Mouse (Mus musculus): ENCODE measurements at regions not wholly inside any gene's neighbourhood (a gene's known extent, or its start where the extent isn't known, plus 50 kb on each side); places are given as distances from the start of the nearest gene placed in this dataset.

- DNase-seq (ENCODE audit: low spot score), result no peak
Measured at GRCm38 (mm10) chr11:18821384-18821783, 197.4 kb downstream of the Meis1 start.

GRCm38 (mm10) chr11:18814110-18814509, 204.7 kb downstream of the Meis1 start:
- DNase-seq (ENCODE audit: low spot score), result no peak

GRCm38 (mm10) chr11:18767479-18767878, 251.3 kb downstream of the Meis1 start:
- DNase-seq (ENCODE audit: low spot score), result no peak

- DNase-seq (ENCODE audit: low spot score), result no peak
Measured at GRCm38 (mm10) chr11:18766458-18767016, 252.2 kb downstream of the Meis1 start.

- DNase-seq (ENCODE audit: low spot score), result no peak
Measured at GRCm38 (mm10) chr11:18758591-18759074, 260.2 kb downstream of the Meis1 start.

- DNase-seq (ENCODE audit: low spot score), result no peak
Measured at GRCm38 (mm10) chr11:18756576-18756975, 262.2 kb downstream of the Meis1 start.

GRCm38 (mm10) chr11:18754732-18755525, 263.9 kb downstream of the Meis1 start:
- DNase-seq (ENCODE audit: low spot score), result no peak

GRCm38 (mm10) chr11:18753856-18754255, 264.9 kb downstream of the Meis1 start:
- DNase-seq (ENCODE audit: low spot score), result no peak

GRCm38 (mm10) chr11:18753246-18753645, 265.5 kb downstream of the Meis1 start:
- no peak for DNase-seq (ENCODE audit: low spot score)

- no peak for DNase-seq (ENCODE audit: low spot score)
Measured at GRCm38 (mm10) chr11:18752512-18752911, 266.3 kb downstream of the Meis1 start.

GRCm38 (mm10) chr11:18750911-18751841, 267.6 kb downstream of the Meis1 start:
- DNase-seq (ENCODE audit: low spot score), result no peak

GRCm38 (mm10) chr11:18750080-18750375, 268.8 kb downstream of the Meis1 start:
- no peak for DNase-seq (ENCODE audit: low spot score)

- DNase-seq (ENCODE audit: low spot score), result no peak
Measured at GRCm38 (mm10) chr11:18749265-18750079, 269.3 kb downstream of the Meis1 start.

GRCm38 (mm10) chr11:18747871-18748461, 270.8 kb downstream of the Meis1 start:
- no peak for DNase-seq (ENCODE audit: low spot score)

- no peak for DNase-seq (ENCODE audit: low spot score)
Measured at GRCm38 (mm10) chr11:18747361-18747760, 271.4 kb downstream of the Meis1 start.

- no peak for DNase-seq (ENCODE audit: low spot score)
Measured at GRCm38 (mm10) chr11:18746486-18746885, 272.3 kb downstream of the Meis1 start.

GRCm38 (mm10) chr11:18745840-18746239, 272.9 kb downstream of the Meis1 start:
- DNase-seq (ENCODE audit: low spot score), result no peak

- no peak for DNase-seq (ENCODE audit: low spot score)
Measured at GRCm38 (mm10) chr11:18734904-18735664, 283.7 kb downstream of the Meis1 start.

- DNase-seq (ENCODE audit: low spot score), result no peak
Measured at GRCm38 (mm10) chr11:18734075-18734474, 284.7 kb downstream of the Meis1 start.

- no peak for DNase-seq (ENCODE audit: low spot score)
Measured at GRCm38 (mm10) chr11:18729742-18730141, 289.0 kb downstream of the Meis1 start.

Measured in gastrocnemius, adult 18-20 months (tissue).